Mouse (Mus musculus) CH12.LX (cell line): ENCODE results near the gene Glp1r. TPM values are rescaled to one million over a fixed set of nuclear protein-coding genes. Genes with fewer than 3 reads are reported as not detected.

ENCODE experiments used
- DNase-seq: peaks from one replicate; pipeline ENCODE4 v3.0.0-alpha.2; 2013; ENCODE audit errors: extremely low read depth
- H3K27ac ChIP-seq: 2 replicates; pipeline ENCODE4 v1.5.1; 2012; ENCODE audit warnings: low read depth, mild to moderate bottlenecking, control low read depth, moderate library complexity; ENCODE audit not compliant: insufficient read depth
- H3K27me3 ChIP-seq: replicated peaks from 2 replicates; pipeline ENCODE3; 2012; ENCODE audit warnings: inconsistent platforms
- H3K36me3 ChIP-seq, 2 experiments: replicated peaks in 1 of 2; 2 replicates each; pipeline versions ENCODE3 to v1.6.1; 2012; ENCODE audit warnings: inconsistent platforms in 1 of 2, low read length in 1 of 2, mild to moderate bottlenecking in 1 of 2, mixed read lengths in 1 of 2, moderate library complexity in 1 of 2; ENCODE audit not compliant: control insufficient read depth in 1 of 2, insufficient read depth in 1 of 2
- H3K4me1 ChIP-seq, 2 experiments: 2 replicates each; pipeline ENCODE4 v1.6.1; 2012; ENCODE audit warnings: inconsistent platforms in 1 of 2, moderate library complexity in 1 of 2; ENCODE audit not compliant: insufficient read depth in 2 of 2, control insufficient read depth in 1 of 2
- H3K4me2 ChIP-seq: 2 replicates; pipeline ENCODE4 v1.6.1; 2012; ENCODE audit warnings: low read depth, mild to moderate bottlenecking, control low read depth; ENCODE audit not compliant: poor library complexity, insufficient read depth, severe bottlenecking
- H3K4me3 ChIP-seq, 3 experiments: fragments of 150-350 bp in 1 of 3; sonication (generic) in 1 of 3; replicated peaks in 1 of 3; 2 replicates each; pipeline versions ENCODE3 to v1.5.1; 2011 to 2012; ENCODE audit warnings: low read depth in 2 of 3, low read length in 2 of 3, mild to moderate bottlenecking in 2 of 3, moderate library complexity in 2 of 3, control low read depth in 1 of 3, improper control_type of control experiment in 1 of 3, inconsistent platforms in 1 of 3, mixed read lengths in 1 of 3; ENCODE audit not compliant: poor library complexity in 1 of 3
- H3K79me2 ChIP-seq: replicated peaks from 2 replicates; pipeline ENCODE4 v1.6.1; 2012; ENCODE audit warnings: mild to moderate bottlenecking, moderate library complexity; ENCODE audit not compliant: control insufficient read depth, poor library complexity, insufficient read depth, severe bottlenecking; ENCODE audit errors: extremely low read depth
- H3K9ac ChIP-seq: 2 replicates; pipeline ENCODE4 v1.6.1; 2012; ENCODE audit warnings: low read depth, mild to moderate bottlenecking, control low read depth, moderate library complexity; ENCODE audit not compliant: insufficient read depth
- H3K9me3 ChIP-seq: replicated peaks from 2 replicates; pipeline ENCODE3; 2012; ENCODE audit warnings: low read length, inconsistent platforms, mixed read lengths
- CTCF ChIP-seq, 2 experiments: IDR thresholded peaks in 1 of 2; conservative IDR thresholded peaks in 1 of 2; 2 replicates each; pipeline ENCODE4 v1.5.1; 2011 to 2012; ENCODE audit warnings: low read depth in 2 of 2, low read length in 2 of 2, improper control_type of control experiment in 1 of 2, inconsistent platforms in 1 of 2, mild to moderate bottlenecking in 1 of 2, moderate library complexity in 1 of 2
- RAD21 ChIP-seq: IDR thresholded peaks from 2 replicates; pipeline ENCODE4 v1.6.1; 2011; ENCODE audit warnings: low read depth, mild to moderate bottlenecking, low read length, improper control_type of control experiment, moderate library complexity
- SMC3 ChIP-seq: IDR thresholded peaks from 2 replicates; pipeline ENCODE4 v1.6.1; 2011; ENCODE audit warnings: low read depth, low read length, improper control_type of control experiment
- UBTF ChIP-seq: IDR thresholded peaks from 2 replicates; pipeline ENCODE4 v1.6.1; 2012; ENCODE audit warnings: low read depth, mild to moderate bottlenecking, inconsistent platforms, low read length, improper control_type of control experiment, moderate library complexity
- dilution Hi-C: fragments of 300-500 bp; cut with MboI; formaldehyde crosslinking; loops from 2 replicates; pipeline ENCODE4 v1.14.3; 2020; ENCODE audit warnings: low sequenced_read_pairs; ENCODE audit not compliant: extremely low pct_unique_long_range_greater_than_20kb, extremely low pct_ligation_motif_present
- in situ Hi-C: fragments of 300-500 bp; cut with MboI; formaldehyde crosslinking; loops from 3 replicates; pipeline ENCODE4 v1.14.3; 2019; ENCODE audit warnings: low sequenced_read_pairs, low pct_ligation_motif_present, low pct_unique_long_range_greater_than_20kb, mixed read lengths
- polyA plus RNA-seq: library from polyadenylated mRNA; unstranded; fragments of >175 nt; gene quantifications from 2 replicates; pipeline ENCODE4 v1.2.1, GENCODE M21; 2012; ENCODE audit warnings: low read depth; ENCODE audit not compliant: insufficient read length
- total RNA-seq, 2 experiments: library from RNA; depleted of rRNA; stranded (reverse); fragments of 300-350 nt in 1 of 2; fragments of >200 nt in 1 of 2; gene quantifications; 2 replicates each; pipeline ENCODE4 v1.2.3; 2012 to 2014

Glp1r gene
- total and polyA plus RNA-seq, 3 experiments: 0.04 TPM; not detected in 2

GRCm38 (mm10) chr17:30990254-30990653, 88.6 kb downstream of the Glp1r start:
- TF ChIP-seq UBTF (no peak), SMC3 (peak; percentile 34), RAD21 (peak; percentile 20), CTCF (conservative IDR thresholded peaks at IDR 0.05 in 1 of 2, IDR thresholded peaks at IDR 0.05 in 1 of 2; ENCODE audit: low read depth in 2 of 2, low read length in 2 of 2) (peak; percentile 42 to 64; a peak in 3 of 4 replicates)
- H3K9me3 ChIP-seq: peaks cover 2% of the 10 kb centered on the region
- H3K36me3 ChIP-seq: no peaks in the 10 kb centered on the region
- in situ Hi-C loops: no loop called here
- dilution Hi-C loops: no loop called here
- no peak overlapping the region for H3K27ac ChIP-seq
- peak; percentile 34 for DNase-seq
- peaks cover 0 to 19% of the 10 kb centered on the region in 2 experiments; a peak in 2 of 4 replicates for H3K4me1 ChIP-seq
- peaks cover 44% of the 10 kb centered on the region for H3K27me3 ChIP-seq
- no peaks in the 10 kb centered on the region for H3K79me2 ChIP-seq
- H3K9ac ChIP-seq: no peak overlapping the region
- H3K4me2 ChIP-seq: no peak overlapping the region
- H3K4me3 ChIP-seq: no peak overlapping the region

Other genes starting within 250 kb of the Glp1r start
- 2.4 and 4.5 TPM in 2 replicates for gene Umodl1, start 52.8 kb downstream of the Glp1r start, total RNA-seq (2012; rRNA removed)
- 1.6 TPM in 2 replicates for gene Umodl1, start 52.8 kb downstream of the Glp1r start, total RNA-seq (2014; rRNA removed)
- 1.0 and 1.1 TPM in 2 replicates for gene Umodl1, start 52.8 kb downstream of the Glp1r start, polyA plus RNA-seq
- gene Abcg1, start 155.9 kb downstream of the Glp1r start, total RNA-seq (2012; rRNA removed): 4.6 and 5.2 TPM in 2 replicates
- gene Abcg1, start 155.9 kb downstream of the Glp1r start, total RNA-seq (2014; rRNA removed): 1.9 and 2.2 TPM in 2 replicates
- gene Abcg1, start 155.9 kb downstream of the Glp1r start, polyA plus RNA-seq: 1.7 and 2.2 TPM in 2 replicates
- not detected in 2 replicates for gene Tff3, start 227.8 kb downstream of the Glp1r start, total RNA-seq (2012; rRNA removed)
- gene Tff3, start 227.8 kb downstream of the Glp1r start, total RNA-seq (2014; rRNA removed): not detected in 2 replicates
- not detected in 2 replicates for gene Tff3, start 227.8 kb downstream of the Glp1r start, polyA plus RNA-seq
- gene Tff2, start 242.5 kb downstream of the Glp1r start, total RNA-seq (2012; rRNA removed): not detected in 2 replicates
- gene Tff2, start 242.5 kb downstream of the Glp1r start, total RNA-seq (2014; rRNA removed): not detected in 2 replicates
- not detected in 2 replicates for gene Tff2, start 242.5 kb downstream of the Glp1r start, polyA plus RNA-seq